Mouse (Mus musculus) kidney, postnatal 36 days (tissue): Measurements from ENCODE around the gene Esp31.

Experiments
- DNase-seq, 2 experiments: peaks; one replicate each; pipeline ENCODE4 v3.0.0; 2021 to 2022; ENCODE audit warnings: mixed read lengths in 2 of 2

Esp31 gene

DNA sequence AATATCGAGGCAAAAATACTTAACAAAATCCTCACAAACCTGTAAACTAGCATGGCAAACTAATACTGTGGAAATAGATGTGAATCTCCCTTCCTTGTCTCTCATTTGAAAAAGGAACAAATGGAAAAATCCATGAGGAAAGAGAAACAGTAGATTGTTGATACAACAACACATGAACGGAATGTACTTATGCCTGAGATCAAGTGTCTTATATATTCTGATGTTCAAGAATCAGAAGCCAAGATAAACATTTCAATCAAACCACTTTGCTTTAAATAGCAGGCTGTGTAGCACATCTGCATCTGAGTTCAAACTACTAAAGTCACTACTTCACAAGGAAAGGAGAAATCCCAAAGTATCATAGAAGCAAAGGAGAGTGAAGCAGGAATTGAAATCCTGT is at the start of gene Esp31:
Esp31 (plus strand) TSS at position 301 of the 400 bp plus-strand sequence.
- DNase-seq: no peak
